Mouse (Mus musculus): ENCODE data around the gene Ak2. TPM values are rescaled to one million over a fixed set of nuclear protein-coding genes. Genes with fewer than 3 reads are reported as not detected.

Gene Ak2
- total RNA-seq, 2 experiments from 2014 or later, result 66.0 to 66.7 TPM

DNA sequence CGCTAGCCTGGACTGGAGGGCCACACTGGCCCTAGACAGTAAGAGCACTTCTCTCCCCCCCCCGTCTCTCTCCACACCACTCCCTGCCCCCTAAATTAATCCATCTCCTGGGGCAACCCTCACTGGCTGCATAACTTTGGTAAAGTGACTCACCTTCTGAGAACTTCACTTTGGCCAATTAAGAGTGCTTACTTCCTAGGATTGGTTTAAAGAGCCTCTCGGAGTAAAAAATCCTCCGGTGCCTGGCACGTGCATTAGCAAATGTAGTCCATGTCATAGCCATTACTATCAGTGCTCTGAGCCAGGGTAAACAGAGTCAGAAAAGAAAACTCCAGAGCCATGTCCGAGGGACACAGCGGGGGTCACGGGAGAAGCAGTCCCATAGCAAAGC is 21.3 kb upstream of the Ak2 start:
- intact Hi-C loops (cut with DNase I), result no loop called here
- DNase-seq, result no peak

- peak; percentile 80 to 87 for DNase-seq
- intact Hi-C loops (cut with DNase I), result loop anchor here (1.0 kb wide), 2 partner anchors 111 to 115 kb away; no protein-coding TSS in a partner anchor
Measured at GRCm38 (mm10) chr4:128971065-128971694, 20.6 kb upstream of the Ak2 start.

DNA sequence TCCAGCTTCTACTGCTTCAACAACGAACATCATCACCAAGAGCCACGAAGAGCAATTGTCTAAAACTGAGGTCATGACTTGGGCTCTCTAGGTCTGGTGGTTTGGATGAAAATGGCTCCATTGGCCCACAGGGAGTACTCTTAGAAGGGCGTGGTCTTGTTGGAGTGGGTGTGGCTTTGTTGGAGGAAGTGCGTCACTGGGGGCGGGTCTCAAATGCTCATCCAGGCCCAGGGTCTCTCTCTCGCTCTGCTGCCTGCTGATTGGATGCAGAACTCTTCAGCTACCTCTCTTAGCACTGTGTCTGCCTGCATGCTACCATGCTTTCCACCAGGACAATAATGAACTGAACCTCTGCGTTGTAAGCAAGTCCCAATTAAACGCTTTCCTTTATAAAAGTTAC is 17.1 kb upstream of the Ak2 start:
- no peak for DNase-seq
- intact Hi-C loops (cut with DNase I), result no loop called here

- intact Hi-C loops (cut with DNase I), result no loop called here
- no peak for DNase-seq
Measured at GRCm38 (mm10) chr4:128976577-128976976, 15.2 kb upstream of the Ak2 start.

DNA sequence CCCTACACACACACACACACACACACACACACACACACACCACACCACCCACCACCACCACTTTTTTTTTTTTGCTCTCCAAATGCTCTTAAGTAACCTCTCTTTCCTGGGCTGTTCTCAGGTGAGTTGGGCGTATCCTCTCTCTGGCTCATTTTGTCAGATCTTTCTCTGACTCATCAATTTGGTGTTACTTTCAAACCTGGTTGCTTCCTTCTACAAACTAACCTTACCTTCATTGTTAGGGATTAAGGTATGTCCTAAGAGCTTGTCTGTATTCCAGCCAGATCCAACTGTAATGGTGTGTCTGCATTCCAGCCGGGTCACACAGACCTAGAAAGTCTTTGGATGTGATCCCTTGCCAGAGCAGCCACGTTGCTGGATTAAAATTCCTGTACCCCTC is 14.5 kb upstream of the Ak2 start:
- DNase-seq, result no peak
- intact Hi-C loops (cut with DNase I), result no loop called here

DNA sequence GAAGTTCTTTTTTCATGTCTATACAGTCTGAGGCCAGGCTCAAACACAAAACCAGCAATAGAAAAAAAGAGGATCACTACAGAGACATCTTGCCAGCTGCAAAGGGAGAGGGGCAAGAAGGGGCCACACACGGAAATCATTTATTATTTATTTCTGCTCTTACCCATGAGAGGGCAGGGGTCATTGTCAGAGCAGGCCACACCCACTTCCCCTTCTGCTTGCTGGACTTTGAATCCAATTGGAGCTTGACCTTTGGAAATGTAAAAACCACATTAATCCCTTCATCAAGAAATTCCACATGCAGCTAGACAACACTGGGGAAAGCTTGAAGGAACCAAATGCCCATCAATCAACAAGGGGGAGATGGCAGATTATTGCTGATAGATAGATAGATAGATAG is 13.1 kb upstream of the Ak2 start:
- intact Hi-C loops (cut with DNase I), result no loop called here
- no peak for DNase-seq

DNA sequence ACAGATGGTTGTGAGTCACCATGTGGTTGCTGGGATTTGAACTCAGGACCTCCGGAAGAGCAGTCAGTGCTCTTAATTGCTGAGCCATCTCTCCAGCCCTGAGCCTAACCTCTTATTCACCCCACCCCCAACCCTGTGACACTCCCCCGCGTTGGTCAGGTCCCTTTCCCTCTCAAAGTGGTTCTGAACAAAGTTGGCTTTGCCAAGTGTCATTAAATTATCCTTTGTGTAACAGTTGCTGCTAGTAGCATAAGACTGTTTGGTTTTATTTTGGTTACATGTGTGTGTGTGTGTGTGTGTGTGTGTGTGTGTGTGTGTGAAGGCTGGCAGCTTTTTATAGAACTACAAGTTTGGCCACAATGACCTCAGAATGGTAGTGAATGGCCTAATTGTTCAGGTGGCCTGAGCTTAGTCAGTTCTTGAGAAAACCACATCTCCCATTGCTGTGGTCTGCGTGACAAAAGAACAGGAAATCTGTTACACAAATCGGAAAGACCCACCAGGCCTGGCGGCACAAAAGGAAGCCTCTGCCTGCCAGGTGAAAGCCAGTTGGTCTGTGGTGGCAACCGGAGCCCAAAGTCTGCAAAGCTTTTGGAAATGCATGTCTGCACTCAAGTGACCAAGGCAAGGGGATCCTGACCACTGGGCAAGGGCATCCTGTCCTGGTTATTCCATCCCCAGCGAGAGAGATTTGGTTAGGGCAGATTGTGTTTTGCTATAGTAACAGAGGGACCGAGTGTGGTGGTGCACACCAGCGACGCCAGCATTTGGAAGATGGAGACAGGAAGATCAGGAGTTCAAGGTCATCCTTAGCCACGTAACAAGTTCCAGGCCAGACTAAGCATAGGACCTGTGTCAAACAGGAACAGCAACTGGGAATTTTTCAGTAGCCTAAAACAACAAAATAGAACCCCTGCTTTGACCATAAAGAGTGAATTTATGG is 10.6 kb upstream of the Ak2 start:
- intact Hi-C loops (cut with DNase I), result no loop called here
- DNase-seq, result no peak

DNA sequence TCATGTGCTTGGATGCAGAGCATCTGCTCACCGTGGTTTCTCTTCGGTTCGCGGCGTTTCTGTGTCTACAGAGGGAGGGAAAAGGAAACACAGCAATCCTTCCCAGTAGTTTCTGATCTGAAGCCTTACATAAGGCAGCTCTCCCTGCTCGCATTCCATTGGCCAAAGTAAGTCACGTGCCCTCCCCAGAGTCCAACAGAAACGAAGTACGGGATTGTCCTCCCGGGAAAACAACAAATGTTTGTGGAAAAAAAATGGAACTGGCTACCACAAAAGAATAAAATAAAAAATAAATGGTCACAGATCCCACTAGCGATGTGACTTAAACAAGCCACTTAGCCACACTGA is 10.0 kb upstream of the Ak2 start:
- intact Hi-C loops (cut with DNase I), result no loop called here
- no peak for DNase-seq

- intact Hi-C loops (cut with DNase I), result no loop called here
- no peak for DNase-seq
Measured at GRCm38 (mm10) chr4:128983151-128983550, 8.6 kb upstream of the Ak2 start.

DNA sequence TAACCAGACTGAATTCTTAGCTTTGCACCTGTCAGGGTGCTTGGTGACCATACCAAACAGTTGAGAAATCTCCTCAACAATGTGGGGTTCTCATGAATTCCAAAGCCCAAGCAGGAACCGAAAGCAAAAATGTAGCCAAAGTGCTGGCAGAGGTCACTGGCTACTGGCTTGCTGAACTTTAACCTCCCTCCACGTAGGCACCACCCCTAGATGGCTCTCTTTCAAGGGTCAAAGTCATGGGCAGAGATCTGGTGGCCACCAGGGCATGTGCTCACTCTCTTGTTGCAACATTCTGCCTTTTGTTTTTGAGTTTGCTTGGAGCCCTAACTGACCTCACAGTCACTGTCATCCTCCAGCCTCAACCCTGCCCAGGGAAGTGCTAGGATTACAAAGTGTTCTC is 8.1 kb upstream of the Ak2 start:
- intact Hi-C loops (cut with DNase I), result no loop called here
- no peak for DNase-seq

- no peak for DNase-seq
- intact Hi-C loops (cut with DNase I), result no loop called here
Measured at GRCm38 (mm10) chr4:128984600-128984999, 7.2 kb upstream of the Ak2 start.

DNA sequence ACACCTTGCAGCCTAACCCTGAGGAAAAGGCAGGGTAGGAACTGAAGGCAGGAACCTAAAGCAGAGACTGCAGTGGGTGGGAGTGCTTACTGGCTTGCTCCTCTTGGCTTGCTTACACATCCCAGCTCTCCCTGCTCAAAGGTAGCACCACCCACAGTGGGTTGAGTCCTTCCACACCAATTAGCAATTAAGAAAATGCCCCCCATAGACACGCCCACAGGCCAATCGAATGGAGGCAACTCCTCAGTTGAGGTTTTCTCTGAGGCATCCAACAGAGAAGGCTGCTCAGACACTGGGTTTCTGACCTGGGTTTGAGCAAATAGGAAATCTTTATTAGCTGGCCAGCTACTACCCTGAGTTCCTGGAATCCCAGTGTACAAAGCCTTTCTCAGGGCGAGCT is 2.8 kb upstream of the Ak2 start:
- intact Hi-C loops (cut with DNase I), result no loop called here

GRCm38 (mm10) chr4:128989678-128990077 is 2.1 kb upstream of the Ak2 start:
- DNase-seq, result no peak
- intact Hi-C loops (cut with DNase I), result no loop called here

More for the DNA sequence above, 2.8 kb upstream of the Ak2 start:
- DNase-seq, result no peak

DNA sequence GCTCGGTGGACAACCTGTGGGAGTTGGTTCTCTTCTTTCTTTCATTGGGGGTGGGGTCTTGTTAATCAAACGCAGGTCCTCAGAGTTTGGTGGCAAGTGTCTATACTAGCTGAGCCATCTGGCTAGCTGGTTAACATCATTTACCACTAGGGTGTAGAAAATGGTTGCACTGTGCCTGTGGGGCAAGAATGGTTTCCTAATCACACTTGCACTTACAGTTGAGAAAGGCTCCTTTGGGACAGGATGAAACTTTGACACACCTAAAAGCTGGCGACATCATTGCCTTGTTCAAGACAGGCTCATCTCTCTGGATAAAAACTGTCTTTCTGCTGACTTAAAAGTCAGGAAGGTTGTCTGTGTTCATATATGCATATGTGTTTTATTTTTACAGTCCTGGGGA is 418 bp downstream of the Ak2 start:
- intact Hi-C loops (cut with DNase I), result no loop called here

GRCm38 (mm10) chr4:128993025-128993662 is 1.4 kb downstream of the Ak2 start:
- DNase-seq, result peak; percentile 93 to 95
- intact Hi-C loops (cut with DNase I), result no loop called here

More for the DNA sequence above, 418 bp downstream of the Ak2 start:
- no peak for DNase-seq

- no peak for DNase-seq
- intact Hi-C loops (cut with DNase I), result no loop called here
Measured at GRCm38 (mm10) chr4:128993675-128994074, 1.9 kb downstream of the Ak2 start.

- intact Hi-C loops (cut with DNase I), result no loop called here
- DNase-seq, result no peak
Measured at GRCm38 (mm10) chr4:128995238-128995637, 3.5 kb downstream of the Ak2 start.

GRCm38 (mm10) chr4:128997258-128997657 is 5.5 kb downstream of the Ak2 start:
- intact Hi-C loops (cut with DNase I), result no loop called here
- DNase-seq, result no peak

DNA sequence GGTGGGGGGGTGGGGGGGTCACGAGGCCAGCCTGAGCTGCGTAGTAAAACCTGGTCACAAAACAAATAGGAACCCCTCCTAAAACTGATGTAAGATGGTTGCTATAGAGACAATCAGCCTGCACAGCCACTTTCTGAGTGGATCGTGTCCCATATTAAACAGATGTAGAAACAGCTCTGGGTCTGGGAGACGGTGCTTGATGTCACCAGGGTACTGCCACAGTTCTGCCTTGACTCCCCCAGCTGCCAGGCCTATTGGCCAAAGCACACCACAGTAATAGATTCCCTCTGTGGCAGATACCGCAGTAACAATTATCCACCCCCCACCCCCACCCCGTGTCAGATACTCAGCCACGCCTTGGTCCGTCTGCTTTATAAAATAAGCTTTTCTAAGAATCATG is 6.6 kb downstream of the Ak2 start:
- intact Hi-C loops (cut with DNase I), result no loop called here

DNA sequence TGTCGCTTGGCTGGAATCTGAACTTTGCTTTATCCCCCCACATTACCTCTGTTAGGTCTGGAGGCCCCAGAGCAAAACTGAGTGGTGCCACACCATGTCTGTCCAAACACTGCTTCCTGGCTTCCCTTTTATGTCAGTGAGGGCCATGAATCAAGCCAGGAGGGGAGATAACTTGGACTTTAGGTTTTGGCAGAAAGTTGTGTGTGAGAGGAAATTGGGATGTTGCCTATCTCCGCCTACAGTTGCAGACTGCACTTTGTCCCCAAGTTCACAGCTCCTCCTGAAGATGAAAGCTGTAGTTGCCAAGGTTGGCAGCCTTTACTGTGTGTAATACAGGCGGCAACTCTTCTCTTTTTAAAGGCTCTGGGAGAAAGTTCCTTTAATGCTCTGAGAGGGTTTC is 9.0 kb downstream of the Ak2 start:
- intact Hi-C loops (cut with DNase I), result no loop called here

More for the DNA sequence above, 6.6 kb downstream of the Ak2 start:
- no peak for DNase-seq

GRCm38 (mm10) chr4:129003720-129004119 is 12.0 kb downstream of the Ak2 start:
- intact Hi-C loops (cut with DNase I), result no loop called here
- no peak for DNase-seq

More for the DNA sequence above, 9.0 kb downstream of the Ak2 start:
- DNase-seq, result no peak

Data from heart, postnatal 14 days (tissue).